Mouse (Mus musculus): Measurements from ENCODE around the gene Ripk4. TPM values are rescaled to one million over a fixed set of nuclear protein-coding genes. Genes with fewer than 3 reads are reported as not detected.

The Ripk4 gene
- total and polyA plus RNA-seq, 3 experiments, result not detected

DNA sequence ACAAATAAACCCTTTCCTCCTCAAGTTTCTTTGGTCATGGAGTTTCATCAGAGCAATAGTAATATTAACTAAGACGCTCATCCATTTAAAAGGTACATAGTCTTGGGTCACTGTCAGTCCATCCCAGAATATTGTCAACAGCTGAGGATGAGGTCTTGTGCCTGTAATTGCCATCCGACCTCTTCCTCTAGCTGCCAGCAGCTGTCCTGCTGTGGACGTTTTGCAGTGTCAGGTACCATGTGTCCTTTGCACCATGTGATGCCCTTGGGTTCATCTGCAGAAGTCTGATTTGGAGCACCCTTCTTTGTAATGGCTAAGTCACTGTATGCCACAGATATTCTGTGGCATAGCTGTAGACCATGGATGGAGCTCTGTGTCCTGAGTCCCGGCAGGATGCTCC lies 67.9 kb downstream of the Ripk4 start:
- Histone ChIP-seq H3K36me3 (ENCODE audit: control insufficient read depth in 1 of 2, insufficient read depth in 2 of 2, low read length in 2 of 2) (no peaks in the 10 kb centered on the region), H3K4me1 (ENCODE audit: control insufficient read depth in 1 of 2, insufficient read depth in 2 of 2, low read length in 2 of 2) (no peaks in the 10 kb centered on the region), H3K27ac (ENCODE audit: control insufficient read depth, low read depth, low read length) (no peak overlapping the region), H3K79me2 (ENCODE audit: control insufficient read depth, insufficient read depth, low read length, poor library complexity) (no peaks in the 10 kb centered on the region), H3K4me3 (ENCODE audit: control insufficient read depth in 1 of 2, insufficient read depth in 1 of 2, low read depth in 2 of 2, low read length in 2 of 2) (no peak overlapping the region), H3K9me3 (replicated peaks; ENCODE audit: insufficient read depth, low read length) (no peaks in the 10 kb centered on the region), H3K9ac (ENCODE audit: control insufficient read depth, low read depth, low read length, poor library complexity, severe bottlenecking) (no peak overlapping the region), H3K27me3 (ENCODE audit: control insufficient read depth in 1 of 2, insufficient read depth in 2 of 2, low read length in 2 of 2) (no peaks in the 10 kb centered on the region)
- no peak for DNase-seq (ENCODE audit: low read depth, low spot score)
- no peak for TF ChIP-seq JUND (IDR thresholded peaks at IDR 0.05; ENCODE audit: low read depth, low read length)
- no peak for TF ChIP-seq CTCF (IDR thresholded peaks at IDR 0.05 in 2 of 3, conservative IDR thresholded peaks at IDR 0.05 in 1 of 3; ENCODE audit: control insufficient read depth in 1 of 3, insufficient read depth in 1 of 3, low read depth in 2 of 3, low read length in 3 of 3, poor library complexity in 1 of 3, severe bottlenecking in 1 of 3)
- no peak for TF ChIP-seq USF2 (IDR thresholded peaks at IDR 0.05; ENCODE audit: borderline replicate concordance in 1 of 2, insufficient read depth in 1 of 2, low read depth in 1 of 2, low read length in 2 of 2)
- TF ChIP-seq GATA1 (IDR thresholded peaks at IDR 0.05; ENCODE audit: low read depth, low read length), result no peak

Other genes starting within 250 kb of the Ripk4 start
- 19.2 and 20.6 TPM in 2 replicates for gene Fam3b, start 249.0 kb downstream of the Ripk4 start, total RNA-seq (2012; rRNA removed)
- gene Fam3b, start 249.0 kb downstream of the Ripk4 start, polyA plus RNA-seq (2012; ENCODE audit: insufficient read depth in 1 of 2, insufficient read length in 2 of 2, low read depth in 1 of 2, low replicate concordance in 2 of 2, missing spikeins in 1 of 2), result 10 to 100 TPM in 1 of 2 experiments, not detected in 1; 21.2 TPM
- not detected in 2 replicates for gene Tmprss2, start 152.6 kb downstream of the Ripk4 start, total RNA-seq (2012; rRNA removed)
- not detected for gene Tmprss2, start 152.6 kb downstream of the Ripk4 start, polyA plus RNA-seq (2012; ENCODE audit: insufficient read depth in 1 of 2, insufficient read length in 2 of 2, low read depth in 1 of 2, low replicate concordance in 2 of 2, missing spikeins in 1 of 2)
- 10.6 and 12.0 TPM in 2 replicates for gene Prdm15, start 88.1 kb upstream of the Ripk4 start, total RNA-seq (2012; rRNA removed)
- 10 to 100 TPM in 1 of 2 experiments, not detected in 1; 10.7 TPM for gene Prdm15, start 88.1 kb upstream of the Ripk4 start, polyA plus RNA-seq (2012; ENCODE audit: insufficient read depth in 1 of 2, insufficient read length in 2 of 2, low read depth in 1 of 2, low replicate concordance in 2 of 2, missing spikeins in 1 of 2)
- 8.9 and 12.4 TPM in 2 replicates for gene C2cd2, start 198.8 kb upstream of the Ripk4 start, total RNA-seq (2012; rRNA removed)
- gene C2cd2, start 198.8 kb upstream of the Ripk4 start, polyA plus RNA-seq (2012; ENCODE audit: insufficient read depth in 1 of 2, insufficient read length in 2 of 2, low read depth in 1 of 2, low replicate concordance in 2 of 2, missing spikeins in 1 of 2), result 10 to 100 TPM in 1 of 2 experiments, not detected in 1; 20.7 TPM
- 7.3 and 9.4 TPM in 2 replicates for gene Zbtb21, start 198.8 kb upstream of the Ripk4 start, total RNA-seq (2012; rRNA removed)
- 1 to 10 TPM in 1 of 2 experiments, not detected in 1; 9.6 TPM for gene Zbtb21, start 198.8 kb upstream of the Ripk4 start, polyA plus RNA-seq (2012; ENCODE audit: insufficient read depth in 1 of 2, insufficient read length in 2 of 2, low read depth in 1 of 2, low replicate concordance in 2 of 2, missing spikeins in 1 of 2)
- gene B230307C23Rik, start 233.5 kb upstream of the Ripk4 start, total RNA-seq (2012; rRNA removed), result 37.9 and 54.8 TPM in 2 replicates
- gene B230307C23Rik, start 233.5 kb upstream of the Ripk4 start, polyA plus RNA-seq (2012; ENCODE audit: insufficient read depth in 1 of 2, insufficient read length in 2 of 2, low read depth in 1 of 2, low replicate concordance in 2 of 2, missing spikeins in 1 of 2), result 10 to 100 TPM in 1 of 2 experiments, not detected in 1; 27.4 TPM